Mouse (Mus musculus) duodenum, adult 2 months (tissue): ENCODE results near the gene Nepn. TPM values are rescaled to one million over a fixed set of nuclear protein-coding genes. Genes with fewer than 3 reads are reported as not detected.

Experiments
- polyA plus RNA-seq: library from polyadenylated mRNA; depleted of rRNA; stranded (reverse); fragments of >200 nt; gene quantifications from 2 replicates; pipeline ENCODE4 v1.2.3, GENCODE M21; 2012; ENCODE audit warnings: low replicate concordance; rRNA removed

The Nepn gene
- not detected in 2 replicates for polyA plus RNA-seq

GRCm38 (mm10) chr10:52388922-52389430 lies at the start of gene Nepn:
TSS of gene Nepn (plus strand) at chr10:52388972.

GRCm38 (mm10) chr10:52358467-52358866 lies 30.3 kb upstream of the Nepn start, which contains the start of gene Gm26741:
TSS of gene Gm26741 (plus strand) at chr10:52358767.

GRCm38 (mm10) chr10:52381845-52382591 lies 6.8 kb upstream of the Nepn start, which contains the start of gene Gopc:
TSS of gene Gopc (minus strand) at chr10:52382124.

GRCm38 (mm10) chr10:52417299-52417997 lies 28.7 kb downstream of the Nepn start, which contains the start of gene Nus1:
TSS of gene Nus1 (plus strand) at chr10:52417547.

Other genes with a start within 250 kb of the Nepn start
- gene Ros1, start 193.7 kb upstream of the Nepn start, polyA plus RNA-seq = 0.04 and 0.25 TPM in 2 replicates
- gene Dcbld1, start 155.4 kb upstream of the Nepn start, polyA plus RNA-seq = 19.1 and 19.9 TPM in 2 replicates
- not detected in 2 replicates for gene Gm26741, start 30.2 kb upstream of the Nepn start, polyA plus RNA-seq
- gene Gopc, start 6.8 kb upstream of the Nepn start, polyA plus RNA-seq = 1.2 and 2.3 TPM in 2 replicates
- 21.6 and 38.1 TPM in 2 replicates for gene Nus1, start 28.6 kb downstream of the Nepn start, polyA plus RNA-seq